Mouse (Mus musculus): ENCODE data around the gene Zfp574. TPM values are rescaled to one million over a fixed set of nuclear protein-coding genes. Genes with fewer than 3 reads are reported as not detected.

Zfp574 gene
- 49.9 and 50.4 TPM in 2 replicates for polyA plus RNA-seq (2012; ENCODE audit: low replicate concordance)

DNA sequence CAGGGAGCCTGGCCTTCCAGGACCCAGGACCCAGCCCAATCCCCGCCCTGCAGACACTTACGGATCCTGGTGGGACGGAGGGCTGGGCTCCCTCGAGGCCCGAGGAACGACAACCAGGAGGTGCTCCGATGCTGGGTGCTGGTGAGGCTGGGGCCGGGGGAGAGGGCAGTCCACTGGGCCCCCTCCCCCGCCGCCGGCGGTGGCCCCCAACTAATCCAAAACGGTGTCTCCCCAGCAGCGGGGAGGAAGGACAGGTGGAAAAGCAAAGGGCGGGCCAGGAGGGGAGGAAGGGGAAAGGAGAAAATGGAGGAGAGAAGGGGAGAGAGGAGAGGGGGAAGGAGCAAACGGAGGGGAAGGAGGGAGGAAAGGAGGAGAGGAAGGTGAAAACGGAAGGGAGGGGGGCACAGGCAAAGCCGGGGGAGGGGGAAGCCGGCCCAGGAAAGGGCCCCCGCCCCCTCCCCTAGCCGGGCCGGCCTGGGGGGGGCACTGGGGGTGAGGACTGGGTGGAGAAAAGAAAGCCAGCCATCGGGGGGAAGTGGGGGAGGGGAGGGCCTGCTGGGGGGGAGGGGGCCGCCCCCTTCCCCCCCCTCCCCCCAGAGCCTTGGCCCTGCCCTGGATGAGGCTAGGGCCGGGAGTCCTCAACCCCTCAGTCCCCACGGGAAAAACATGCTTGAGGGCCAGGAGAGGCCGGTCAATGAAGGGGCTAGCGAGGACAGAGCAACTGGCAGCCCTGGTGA lies at the start of gene Zfp574, which contains the start of gene Grik5:
Gene Zfp574 (plus strand): TSS at position 589 of the 737 bp plus-strand sequence.
Gene Grik5 (minus strand): TSS at position 368 of the 737 bp plus-strand sequence.

Other genes starting within 250 kb of the Zfp574 start
- gene Gm9844, start 210.4 kb upstream of the Zfp574 start, polyA plus RNA-seq (2012; ENCODE audit: low replicate concordance): 2.4 TPM in 1 of 2 replicates, not detected in the other
- gene Lypd4, start 202.6 kb upstream of the Zfp574 start, polyA plus RNA-seq (2012; ENCODE audit: low replicate concordance): not detected in 2 replicates
- gene Dmrtc2, start 202.5 kb upstream of the Zfp574 start, polyA plus RNA-seq (2012; ENCODE audit: low replicate concordance): not detected in 2 replicates
- 787 and 2,493 TPM in 2 replicates for gene Rps19, start 188.2 kb upstream of the Zfp574 start, polyA plus RNA-seq (2012; ENCODE audit: low replicate concordance)
- 103 and 452 TPM in 2 replicates for gene Cd79a, start 175.2 kb upstream of the Zfp574 start, polyA plus RNA-seq (2012; ENCODE audit: low replicate concordance)
- gene Arhgef1, start 169.7 kb upstream of the Zfp574 start, polyA plus RNA-seq (2012; ENCODE audit: low replicate concordance): 349 and 427 TPM in 2 replicates
- not detected in 2 replicates for gene Gm4881, start 128.1 kb upstream of the Zfp574 start, polyA plus RNA-seq (2012; ENCODE audit: low replicate concordance)
- 176 and 289 TPM in 2 replicates for gene Rabac1, start 99.8 kb upstream of the Zfp574 start, polyA plus RNA-seq (2012; ENCODE audit: low replicate concordance)
- gene Atp1a3, start 66.6 kb upstream of the Zfp574 start, polyA plus RNA-seq (2012; ENCODE audit: low replicate concordance): 7.9 TPM in 2 replicates
- 4.1 and 7.6 TPM in 2 replicates for gene Grik5, start 221 bp upstream of the Zfp574 start, polyA plus RNA-seq (2012; ENCODE audit: low replicate concordance)
- 96.6 and 111 TPM in 2 replicates for gene Pou2f2, start 107.2 kb downstream of the Zfp574 start, polyA plus RNA-seq (2012; ENCODE audit: low replicate concordance)
- 73.5 and 107 TPM in 2 replicates for gene Dedd2, start 148.0 kb downstream of the Zfp574 start, polyA plus RNA-seq (2012; ENCODE audit: low replicate concordance)
- gene Zfp526, start 148.9 kb downstream of the Zfp574 start, polyA plus RNA-seq (2012; ENCODE audit: low replicate concordance): 36.8 and 39.8 TPM in 2 replicates
- gene Gsk3a, start 165.3 kb downstream of the Zfp574 start, polyA plus RNA-seq (2012; ENCODE audit: low replicate concordance): 229 and 252 TPM in 2 replicates
- 146 and 147 TPM in 2 replicates for gene Erf, start 178.2 kb downstream of the Zfp574 start, polyA plus RNA-seq (2012; ENCODE audit: low replicate concordance)
- gene Cic, start 195.1 kb downstream of the Zfp574 start, polyA plus RNA-seq (2012; ENCODE audit: low replicate concordance): 511 and 760 TPM in 2 replicates
- gene Pafah1b3, start 225.4 kb downstream of the Zfp574 start, polyA plus RNA-seq (2012; ENCODE audit: low replicate concordance): 4.1 and 11.0 TPM in 2 replicates
- gene Prr19, start 228.8 kb downstream of the Zfp574 start, polyA plus RNA-seq (2012; ENCODE audit: low replicate concordance): not detected in 2 replicates
- gene Tmem145, start 233.5 kb downstream of the Zfp574 start, polyA plus RNA-seq (2012; ENCODE audit: low replicate concordance): not detected in 2 replicates
- gene Megf8, start 244.6 kb downstream of the Zfp574 start, polyA plus RNA-seq (2012; ENCODE audit: low replicate concordance): 3.5 and 4.5 TPM in 2 replicates